Mouse (Mus musculus): ENCODE measurements around the gene Rheb. TPM values are rescaled to one million over a fixed set of nuclear protein-coding genes. Genes with fewer than 3 reads are reported as not detected.
A peak's percentile ranks its signal among the peaks of the same experiment; 100 is the strongest.

Gene Rheb
- polyA plus RNA-seq, 1 experiment: 27.8 TPM

- peak overlapping the region; percentile 97 for H3K4me3 ChIP-seq (replicated peaks)
- H3K4me1 ChIP-seq: peaks cover 44% of the 10 kb centered on the region
- peaks cover 15% of the 10 kb centered on the region for H3K36me3 ChIP-seq (replicated peaks; ENCODE audit: low read length)
- H3K27me3 ChIP-seq (replicated peaks): no peaks in the 10 kb centered on the region
- peaks cover 14% of the 10 kb centered on the region for H3K9me3 ChIP-seq
- no peak for TF ChIP-seq GATA1 (IDR thresholded peaks at IDR 0.05; ENCODE audit: borderline replicate concordance, low read length)
- TF ChIP-seq FLI1 (IDR thresholded peaks at IDR 0.05; ENCODE audit: low read length): no peak
These were observed 1.4 kb upstream of the Rheb start for GRCm38 (mm10) chr5:24843841-24844240.

- peaks cover 52% of the 10 kb centered on the region for H3K4me1 ChIP-seq
These were observed 665 bp upstream of the Rheb start for GRCm38 (mm10) chr5:24843103-24843475.

GRCm38 (mm10) chr5:24841662-24842273 is 656 bp downstream of the Rheb start:
- Histone ChIP-seq H3K36me3 (replicated peaks; ENCODE audit: low read length) (peaks cover 16% of the 10 kb centered on the region), H3K4me3 (replicated peaks) (peak overlapping the region; percentile 97), H3K27me3 (replicated peaks) (no peaks in the 10 kb centered on the region), H3K4me1 (peaks cover 64% of the 10 kb centered on the region), H3K9me3 (peaks cover 13% of the 10 kb centered on the region)
- TF ChIP-seq GATA1 (IDR thresholded peaks at IDR 0.05; ENCODE audit: borderline replicate concordance, low read length) (no peak), FLI1 (IDR thresholded peaks at IDR 0.05; ENCODE audit: low read length) (no peak)

More at GRCm38 (mm10) chr5:24843103-24843475, 665 bp upstream of the Rheb start:
- Histone ChIP-seq H3K9me3 (peaks cover 14% of the 10 kb centered on the region), H3K36me3 (replicated peaks; ENCODE audit: low read length) (peaks cover 17% of the 10 kb centered on the region), H3K27me3 (replicated peaks) (no peaks in the 10 kb centered on the region), H3K4me3 (replicated peaks) (peak overlapping the region; percentile 97)
- TF ChIP-seq FLI1 (IDR thresholded peaks at IDR 0.05; ENCODE audit: low read length) (no peak), GATA1 (IDR thresholded peaks at IDR 0.05; ENCODE audit: borderline replicate concordance, low read length) (no peak)

GRCm38 (mm10) chr5:24840975-24841431 is 1.4 kb downstream of the Rheb start:
- Histone ChIP-seq H3K4me1 (peaks cover 69% of the 10 kb centered on the region), H3K9me3 (peaks cover 6% of the 10 kb centered on the region), H3K4me3 (replicated peaks) (peak overlapping the region; percentile 97), H3K36me3 (replicated peaks; ENCODE audit: low read length) (peaks cover 13% of the 10 kb centered on the region), H3K27me3 (replicated peaks) (no peaks in the 10 kb centered on the region)
- TF ChIP-seq FLI1 (IDR thresholded peaks at IDR 0.05; ENCODE audit: low read length): no peak
- no peak for TF ChIP-seq GATA1 (IDR thresholded peaks at IDR 0.05; ENCODE audit: borderline replicate concordance, low read length)

- TF ChIP-seq FLI1 (IDR thresholded peaks at IDR 0.05; ENCODE audit: low read length) (no peak), GATA1 (IDR thresholded peaks at IDR 0.05; ENCODE audit: borderline replicate concordance, low read length) (no peak)
- Histone ChIP-seq H3K9me3 (no peaks in the 10 kb centered on the region), H3K4me1 (peaks cover 76% of the 10 kb centered on the region), H3K36me3 (replicated peaks; ENCODE audit: low read length) (peaks cover 8% of the 10 kb centered on the region), H3K27me3 (replicated peaks) (no peaks in the 10 kb centered on the region), H3K4me3 (replicated peaks) (no peak overlapping the region)
These were observed 7.9 kb downstream of the Rheb start for GRCm38 (mm10) chr5:24834491-24834890.

GRCm38 (mm10) chr5:24831912-24832311 is 10.5 kb downstream of the Rheb start:
- H3K4me3 ChIP-seq (replicated peaks): no peak overlapping the region
- peaks cover 74% of the 10 kb centered on the region for H3K4me1 ChIP-seq
- no peaks in the 10 kb centered on the region for H3K27me3 ChIP-seq (replicated peaks)
- peaks cover 15% of the 10 kb centered on the region for H3K36me3 ChIP-seq (replicated peaks; ENCODE audit: low read length)
- no peak for TF ChIP-seq GATA1 (IDR thresholded peaks at IDR 0.05; ENCODE audit: borderline replicate concordance, low read length)
- H3K9me3 ChIP-seq: no peaks in the 10 kb centered on the region

GRCm38 (mm10) chr5:24828446-24828845 is 14.0 kb downstream of the Rheb start:
- Histone ChIP-seq H3K4me1 (peaks cover 83% of the 10 kb centered on the region), H3K36me3 (replicated peaks; ENCODE audit: low read length) (peaks cover 25% of the 10 kb centered on the region), H3K4me3 (replicated peaks) (peak overlapping the region; percentile 38), H3K9me3 (no peaks in the 10 kb centered on the region), H3K27me3 (replicated peaks) (no peaks in the 10 kb centered on the region)
- TF ChIP-seq FLI1 (IDR thresholded peaks at IDR 0.05; ENCODE audit: low read length): no peak
- TF ChIP-seq GATA1 (IDR thresholded peaks at IDR 0.05; ENCODE audit: borderline replicate concordance, low read length): no peak

GRCm38 (mm10) chr5:24827173-24827572 is 15.3 kb downstream of the Rheb start:
- H3K36me3 ChIP-seq (replicated peaks; ENCODE audit: low read length): peaks cover 30% of the 10 kb centered on the region
- peaks cover 79% of the 10 kb centered on the region for H3K4me1 ChIP-seq
- H3K9me3 ChIP-seq: no peaks in the 10 kb centered on the region
- H3K4me3 ChIP-seq (replicated peaks): peak overlapping the region; percentile 76
- TF ChIP-seq FLI1 (IDR thresholded peaks at IDR 0.05; ENCODE audit: low read length) (no peak), GATA1 (IDR thresholded peaks at IDR 0.05; ENCODE audit: borderline replicate concordance, low read length) (no peak)
- H3K27me3 ChIP-seq (replicated peaks): no peaks in the 10 kb centered on the region

- H3K4me1 ChIP-seq: peaks cover 77% of the 10 kb centered on the region
- no peaks in the 10 kb centered on the region for H3K9me3 ChIP-seq
- peaks cover 35% of the 10 kb centered on the region for H3K36me3 ChIP-seq (replicated peaks; ENCODE audit: low read length)
- no peak for TF ChIP-seq FLI1 (IDR thresholded peaks at IDR 0.05; ENCODE audit: low read length)
- TF ChIP-seq GATA1 (IDR thresholded peaks at IDR 0.05; ENCODE audit: borderline replicate concordance, low read length): no peak
- H3K27me3 ChIP-seq (replicated peaks): no peaks in the 10 kb centered on the region
- H3K4me3 ChIP-seq (replicated peaks): peak overlapping the region; percentile 8
These were observed 16.2 kb downstream of the Rheb start for GRCm38 (mm10) chr5:24826056-24826770.

GRCm38 (mm10) chr5:24825365-24826055 is 16.9 kb downstream of the Rheb start:
- no peaks in the 10 kb centered on the region for H3K27me3 ChIP-seq (replicated peaks)
- no peaks in the 10 kb centered on the region for H3K9me3 ChIP-seq
- H3K36me3 ChIP-seq (replicated peaks; ENCODE audit: low read length): peaks cover 40% of the 10 kb centered on the region
- no peak overlapping the region for H3K4me3 ChIP-seq (replicated peaks)
- peaks cover 80% of the 10 kb centered on the region for H3K4me1 ChIP-seq
- TF ChIP-seq GATA1 (IDR thresholded peaks at IDR 0.05; ENCODE audit: borderline replicate concordance, low read length) (no peak), FLI1 (IDR thresholded peaks at IDR 0.05; ENCODE audit: low read length) (no peak)
